Mouse (Mus musculus): ENCODE measurements around the gene Gpatch2. TPM values are rescaled to one million over a fixed set of nuclear protein-coding genes. Genes with fewer than 3 reads are reported as not detected.

The Gpatch2 gene
- polyA plus RNA-seq (2015; fragmentation: Nextera tagmentation; extraction: Ambion mirVana) = 6.5 and 10.1 TPM in 2 replicates

GRCm38 (mm10) chr1:187215181-187216116 lies at the start of gene Gpatch2, which contains the start of gene Spata17:
TSS of gene Gpatch2 (plus strand) at chr1:187215508.
TSS of gene Spata17 (minus strand) at chr1:187215465.

Other genes starting within 250 kb of the Gpatch2 start
- not detected in 2 replicates for gene D1Pas1, start 248.1 kb upstream of the Gpatch2 start, polyA plus RNA-seq (2015; fragmentation: Nextera tagmentation; extraction: Ambion mirVana)
- gene Spata17, start within 50 bp of the Gpatch2 start, polyA plus RNA-seq (2015; fragmentation: Nextera tagmentation; extraction: Ambion mirVana) = 0.39 TPM in 1 of 2 replicates, not detected in the other

Data from adrenal gland, postnatal 0 days (tissue).